12 mouse cellular contexts compared by ENCODE assay signal in genomic region chr1:192696371-192696863, GRCm38 (mm10).
DNase-seq lines count a peak whose midpoint lies in the region; ATAC-seq and TF ChIP-seq lines count a peak whose summit lies in the region.
"Had no signal": no experiment of that assay in that cellular context is flagged by ENCODE, and none has a peak within 500 bp of the region (broad histone marks: within the 10 kb centered on the region; RNA-seq: fewer than 3 reads in every experiment).

No protein-coding gene starts in this region.

- peak overlapping the region; percentile 82 for H3K27ac ChIP-seq in kidney, embryonic 16.5 days (ENCODE audit: low read length)
- peak overlapping the region; percentile 55; the same call in 1 of the 2 replicates for H3K27ac ChIP-seq in kidney, postnatal 0 days
- H3K27ac ChIP-seq in heart, embryonic 12.5 days (ENCODE audit: poor library complexity, severe bottlenecking): no peak overlapping the region

- intact Hi-C loops in left cerebral cortex, postnatal 10 days (cut with DNase I): no loop called here

- H3K4me1 ChIP-seq in kidney, embryonic 16.5 days (ENCODE audit: insufficient read depth, low read length): peaks cover 9% of the 10 kb centered on the region
- H3K4me1 ChIP-seq in kidney, postnatal 0 days (replicated peaks; ENCODE audit: insufficient read depth, low read length): no peaks in the 10 kb centered on the region
- H3K4me1 ChIP-seq in heart, embryonic 12.5 days (replicated peaks): no peaks in the 10 kb centered on the region

- H3K4me2 ChIP-seq in kidney, embryonic 16.5 days (replicated peaks; ENCODE audit: low read depth, low read length): no peak overlapping the region
- H3K4me2 ChIP-seq in kidney, postnatal 0 days (ENCODE audit: low read length): no peak overlapping the region
- H3K4me2 ChIP-seq in heart, embryonic 12.5 days: no peak overlapping the region
- H3K4me2 ChIP-seq: liver, embryonic 11.5 days had no signal

- no peaks in the 10 kb centered on the region for H3K9me3 ChIP-seq in kidney, embryonic 16.5 days (ENCODE audit: low read length)
- H3K9me3 ChIP-seq in kidney, postnatal 0 days (replicated peaks; ENCODE audit: low read length): no peaks in the 10 kb centered on the region
- H3K9me3 ChIP-seq in heart, embryonic 12.5 days (replicated peaks): 0 out of 2 replicates have a peak, but pooled peaks cover 3% of the 10 kb centered on the region

- no peak overlapping the region for H3K4me3 ChIP-seq in kidney, embryonic 16.5 days (ENCODE audit: low read length)
- H3K4me3 ChIP-seq in kidney, postnatal 0 days (replicated peaks; ENCODE audit: low read depth, low read length): no peak overlapping the region
- H3K4me3 ChIP-seq in heart, embryonic 12.5 days: no peak overlapping the region

- peak; percentile 64 to 69 for DNase-seq in cerebellum, postnatal 14 days
- DNase-seq in cerebellum, adult 11 months: no peak
- no peak for DNase-seq in kidney, adult 9 months
- DNase-seq in Muller cell, postnatal 12 days (ENCODE audit: inconsistent ontology term): peak; percentile 26
- peak; percentile 9 for DNase-seq in kidney, postnatal 0 days (ENCODE audit: low spot score)
- no peak for DNase-seq in left cerebral cortex, postnatal 10 days (ENCODE audit: extremely low spot score in 1 of 2, low spot score in 2 of 2)
- DNase-seq: layer of hippocampus, adult 9-11 months; right cerebral cortex, postnatal 25 days had no signal

- 0 out of 2 replicates have a peak, but pooled peaks cover 4% of the 10 kb centered on the region for H3K36me3 ChIP-seq in kidney, embryonic 16.5 days (ENCODE audit: insufficient read depth, low read length)
- no peaks in the 10 kb centered on the region for H3K36me3 ChIP-seq in kidney, postnatal 0 days (ENCODE audit: insufficient read depth, low read length)
- no peaks in the 10 kb centered on the region for H3K36me3 ChIP-seq in heart, embryonic 12.5 days
- H3K36me3 ChIP-seq: G1E had no signal

- H3K27me3 ChIP-seq in kidney, embryonic 16.5 days (ENCODE audit: insufficient read depth, low read length): no peaks in the 10 kb centered on the region
- H3K27me3 ChIP-seq in kidney, postnatal 0 days (ENCODE audit: insufficient read depth, low read length): no peaks in the 10 kb centered on the region
- no peaks in the 10 kb centered on the region for H3K27me3 ChIP-seq in heart, embryonic 12.5 days (replicated peaks)

- peak; percentile 80 for ATAC-seq in kidney, embryonic 16.5 days (ENCODE audit: low FRiP score, low TSS enrichment)
- peak; percentile 61; the same call in 1 of the 2 replicates for ATAC-seq in kidney, postnatal 0 days (replicated peaks; ENCODE audit: low FRiP score, low read depth)
- no peak for ATAC-seq in heart, embryonic 12.5 days (ENCODE audit: insufficient number of reproducible peaks, low FRiP score)

- H3K9ac ChIP-seq in kidney, embryonic 16.5 days (replicated peaks; ENCODE audit: low read length): no peak overlapping the region
- no peak overlapping the region for H3K9ac ChIP-seq in kidney, postnatal 0 days (ENCODE audit: low read depth, low read length)
- no peak overlapping the region for H3K9ac ChIP-seq in heart, embryonic 12.5 days

- no peak for TF ChIP-seq CTCF in kidney, postnatal 0 days (IDR thresholded peaks at IDR 0.05; ENCODE audit: low read depth)

- 64% methylated on average over 1 of the region's 1 CpGs for WGBS in kidney, embryonic 16.5 days
- WGBS in kidney, postnatal 0 days: 58% methylated on average over 1 of the region's 1 CpGs
- 63% methylated on average over 1 of the region's 1 CpGs for WGBS in heart, embryonic 12.5 days

Comparison
In these comparisons a context has a peak if more than half of its experiments do, and no peak if none do; other contexts are left out.
1. DNase-seq: peak in cerebellum, postnatal 14 days (2 of 2), Muller cell, postnatal 12 days (single experiment) and kidney, postnatal 0 days (single experiment); none in cerebellum, adult 11 months (single experiment), kidney, adult 9 months (single experiment) and left cerebral cortex, postnatal 10 days (0 of 2).